Mouse (Mus musculus) right cerebral cortex, postnatal 14 days (tissue): ENCODE measurements around the gene Slc15a3.

Experiments
- DNase-seq: peaks from one replicate; pipeline ENCODE4 v3.0.0; 2022

Gene Slc15a3

DNA sequence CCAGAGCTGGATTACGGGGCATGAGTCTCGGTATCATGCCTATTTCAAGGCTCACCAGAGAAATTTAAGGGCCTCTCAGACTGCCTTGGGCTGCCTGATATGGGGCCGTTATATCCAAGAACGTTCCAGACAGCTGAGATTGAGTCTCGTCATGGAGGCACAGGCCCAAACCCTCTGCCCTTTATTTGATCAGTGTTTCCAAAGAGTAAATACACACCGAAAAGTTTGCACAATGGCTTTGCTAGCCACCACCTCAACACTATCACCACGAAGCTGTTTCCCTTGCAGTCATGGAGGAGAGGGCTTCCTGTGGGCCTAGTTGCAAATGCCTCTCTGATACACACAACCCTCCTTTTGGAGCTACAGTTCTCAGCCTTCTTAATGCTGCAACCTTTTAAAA, 15.5 kb upstream of the Slc15a3 start:
- DNase-seq, result no peak

DNA sequence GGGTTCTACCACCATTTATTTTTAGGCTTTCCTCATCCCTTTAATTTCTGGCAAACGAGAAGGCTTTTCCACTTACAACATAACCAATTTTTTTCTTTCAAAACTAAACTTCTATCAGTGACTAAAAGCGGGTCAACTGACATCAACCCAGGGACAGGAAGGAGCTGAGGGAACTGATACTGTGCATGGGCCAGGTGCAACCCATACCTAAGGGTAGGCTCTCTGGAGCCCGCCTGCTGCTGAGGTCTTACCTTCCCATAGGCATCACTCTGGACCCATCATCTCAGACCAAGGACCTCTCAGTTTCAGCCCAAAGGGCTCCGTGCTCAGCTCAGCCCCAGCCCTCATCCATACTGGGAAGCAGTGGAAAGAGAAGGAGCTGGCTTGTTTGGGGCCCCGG, 11.2 kb upstream of the Slc15a3 start:
- DNase-seq, result no peak

DNA sequence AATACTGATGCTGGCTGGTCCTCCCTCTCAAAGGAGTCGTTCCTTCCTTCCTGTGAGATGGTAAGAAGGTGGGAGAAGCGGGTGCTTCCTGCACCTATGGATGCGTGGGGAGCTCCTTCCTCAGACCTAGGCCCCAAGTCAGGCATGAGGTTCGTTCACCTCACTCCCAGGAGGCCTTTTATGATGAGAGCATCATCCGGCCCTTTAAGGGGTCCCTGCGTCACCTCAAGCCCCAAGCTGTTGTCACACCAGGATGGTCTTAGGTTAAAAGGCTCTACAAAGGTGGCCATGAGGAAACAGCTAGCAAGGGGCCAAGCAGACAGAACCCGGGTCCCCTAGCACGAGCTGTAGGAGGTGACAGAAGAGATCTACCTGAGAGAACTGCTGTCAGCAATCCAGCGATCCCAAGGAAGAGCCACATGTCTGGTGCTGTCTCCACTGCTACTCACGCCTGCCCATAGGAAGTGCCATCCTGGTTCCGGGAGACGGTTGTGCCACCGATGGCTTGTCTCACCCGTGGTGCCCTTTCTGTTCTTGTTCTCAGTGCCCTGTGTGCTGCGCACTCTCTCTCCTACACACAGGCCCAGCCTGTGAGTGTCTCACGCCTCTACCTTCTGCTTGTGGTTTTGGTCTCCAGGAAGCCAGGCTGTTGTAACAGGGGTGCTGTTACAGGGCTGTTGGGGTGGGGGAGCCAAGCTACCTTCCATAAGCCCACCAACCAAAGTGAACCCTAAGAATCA, 9.9 kb upstream of the Slc15a3 start, which contains the start of gene Cd6:
Gene Cd6 (minus strand): TSS at position 623 of the 740 bp plus-strand sequence.
- DNase-seq, result no peak

DNA sequence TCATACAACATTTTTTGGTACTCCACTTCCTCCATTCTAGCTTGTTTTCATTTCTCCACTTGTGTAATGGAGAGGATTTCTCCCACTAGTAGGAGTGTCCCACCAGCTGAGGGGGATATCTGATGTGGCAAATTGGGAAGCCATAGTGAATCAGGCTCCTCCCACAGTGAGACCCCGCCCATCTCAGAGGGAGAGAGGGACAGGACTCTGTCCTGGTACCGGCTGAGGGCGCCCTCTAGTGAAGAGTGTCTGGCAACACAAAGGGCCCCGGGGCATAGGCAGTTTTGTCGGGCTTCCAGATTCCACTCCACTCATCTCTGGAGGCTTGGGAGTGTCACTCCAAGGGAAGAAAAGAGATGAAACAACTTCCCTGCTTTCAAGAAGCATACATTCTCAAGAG, 8.1 kb upstream of the Slc15a3 start:
- DNase-seq, result peak; percentile 54

DNA sequence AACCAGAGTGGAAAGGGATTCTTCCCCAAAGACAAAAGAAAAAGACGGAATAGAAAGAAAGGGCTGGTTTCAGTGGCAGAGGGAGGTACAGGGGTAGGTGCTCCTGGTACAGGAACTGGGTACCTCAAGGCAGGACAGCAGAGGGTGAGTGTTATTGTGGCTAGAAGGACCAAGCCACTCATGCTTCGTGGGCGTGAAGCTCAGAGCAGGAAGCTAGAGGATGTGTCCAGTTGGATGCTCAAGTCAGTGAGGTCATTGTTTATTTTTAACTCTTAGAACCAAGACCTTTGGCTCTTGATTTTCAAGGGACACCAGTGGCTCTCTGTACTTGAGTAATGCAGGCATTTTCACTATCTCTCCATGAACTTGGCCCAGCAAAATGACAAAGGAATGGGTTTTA, 7.5 kb upstream of the Slc15a3 start:
- DNase-seq, result no peak

DNA sequence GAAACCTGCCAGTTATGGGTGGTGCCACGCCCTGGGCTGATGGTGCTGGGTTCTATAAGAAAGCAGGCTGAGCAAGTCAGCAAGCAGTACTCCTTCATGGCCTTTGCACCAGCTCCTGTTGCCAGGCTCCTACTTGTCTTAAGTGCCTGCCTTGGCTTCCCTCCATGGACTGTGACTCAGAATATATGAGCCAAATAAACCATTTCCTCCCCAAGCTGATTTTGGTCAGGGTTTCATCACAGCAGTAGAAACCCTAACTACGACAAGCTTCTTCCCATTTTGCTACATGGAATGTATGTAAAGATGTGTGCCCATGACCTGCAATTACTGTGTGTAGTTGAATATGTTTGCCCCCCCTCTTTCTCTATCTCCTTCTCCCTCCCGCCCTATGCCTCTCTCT, 5.9 kb upstream of the Slc15a3 start:
- DNase-seq, result no peak

DNA sequence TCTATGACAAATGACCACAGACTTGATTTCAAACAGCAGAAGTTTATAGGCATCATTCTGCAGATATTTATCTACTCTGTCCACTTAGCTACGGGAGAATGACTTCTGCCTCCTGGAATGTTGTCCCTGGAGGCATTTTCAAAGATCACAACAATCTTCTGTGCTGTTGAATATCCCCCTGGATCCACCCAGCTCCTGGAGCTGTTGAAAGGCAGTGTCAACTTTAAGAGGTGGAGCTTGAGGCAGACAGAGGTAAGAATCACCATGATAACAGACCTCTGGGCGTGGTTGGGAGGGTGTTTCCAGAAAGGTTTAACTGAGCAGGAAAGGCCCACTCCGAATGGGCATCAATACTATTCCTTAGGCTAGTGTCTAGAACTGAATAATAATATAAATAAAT, 3.9 kb upstream of the Slc15a3 start:
- no peak for DNase-seq

DNA sequence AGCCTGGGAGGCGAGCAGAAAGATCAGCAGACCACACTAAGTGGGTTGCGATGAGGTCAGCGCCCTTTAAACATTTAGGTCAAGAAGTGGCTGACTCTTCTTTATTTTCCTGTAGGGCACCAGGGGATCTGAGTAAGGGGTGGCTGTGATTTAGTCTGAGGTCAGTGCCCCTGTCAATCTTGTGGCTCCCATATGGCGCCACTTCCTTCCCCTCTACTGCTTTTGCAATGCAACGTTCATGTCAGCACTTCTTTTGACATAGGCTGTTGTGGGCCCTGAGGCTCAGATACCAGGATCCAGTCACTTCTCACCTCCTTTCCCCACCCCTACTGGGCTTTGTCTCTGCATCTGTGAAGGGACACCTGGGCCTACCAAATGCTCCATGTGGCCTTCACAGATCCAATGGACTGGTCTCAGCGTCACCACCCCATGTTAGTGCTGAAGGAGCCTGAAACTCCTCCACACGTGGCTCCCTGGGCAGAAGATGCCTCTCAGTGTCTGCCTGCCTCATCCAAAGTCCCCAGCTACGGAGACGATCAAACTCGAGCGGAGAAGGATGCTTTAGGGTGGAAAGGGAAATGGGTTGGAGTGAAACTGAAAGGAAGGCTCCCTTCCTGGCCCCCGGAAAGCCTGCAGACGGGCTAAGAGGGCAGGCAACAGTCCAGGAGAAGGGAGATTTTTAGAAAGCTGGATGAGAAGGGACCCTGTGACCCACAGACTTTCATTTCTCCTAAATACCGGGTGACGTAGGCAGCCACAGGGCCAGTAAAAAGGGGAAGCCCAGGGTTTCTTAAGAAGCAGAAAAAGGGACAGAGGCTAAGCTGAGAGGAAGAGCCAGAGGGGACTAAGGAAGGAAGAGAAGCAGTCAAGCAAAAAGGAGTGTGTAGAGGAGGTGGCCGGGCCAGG, 2.4 kb downstream of the Slc15a3 start:
- no peak for DNase-seq

DNA sequence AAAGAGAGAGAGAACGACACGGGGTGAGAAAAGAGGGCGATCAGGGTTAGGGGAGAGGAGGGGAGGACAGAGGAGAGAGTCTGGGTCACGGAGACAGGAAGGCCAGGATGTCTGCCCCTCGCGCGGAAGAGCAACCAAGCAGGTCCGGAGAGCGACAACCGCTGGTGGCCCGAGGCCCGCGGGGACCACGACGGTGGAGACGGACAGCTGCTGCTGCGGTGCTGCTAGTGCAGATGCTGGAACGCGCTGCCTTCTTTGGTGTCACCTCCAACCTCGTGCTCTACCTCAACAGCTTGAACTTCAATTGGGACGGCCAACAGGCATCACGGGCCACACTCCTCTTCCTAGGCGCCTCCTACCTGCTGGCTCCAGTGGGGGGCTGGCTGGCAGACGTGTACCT, 3.4 kb downstream of the Slc15a3 start:
- no peak for DNase-seq

DNA sequence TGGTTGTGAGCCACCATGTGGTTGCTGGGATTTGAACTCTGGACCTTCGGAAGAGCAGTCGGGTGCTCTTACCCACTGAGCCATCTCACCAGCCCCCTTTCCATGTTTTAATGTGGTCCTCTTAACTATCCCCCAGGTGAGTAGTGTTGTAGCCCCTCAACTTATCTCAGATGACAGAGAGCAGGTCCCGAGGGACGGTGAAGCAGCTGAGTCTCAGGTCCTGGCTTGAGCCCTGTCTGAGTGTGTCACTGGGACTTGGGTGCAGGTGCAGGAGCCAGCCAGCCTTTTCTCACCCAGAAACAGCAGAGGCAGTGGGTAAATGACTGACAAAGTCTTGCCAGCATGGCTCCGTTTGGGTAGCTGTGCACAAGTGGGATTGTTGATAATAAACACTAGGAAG, 4.7 kb downstream of the Slc15a3 start:
- no peak for DNase-seq

DNA sequence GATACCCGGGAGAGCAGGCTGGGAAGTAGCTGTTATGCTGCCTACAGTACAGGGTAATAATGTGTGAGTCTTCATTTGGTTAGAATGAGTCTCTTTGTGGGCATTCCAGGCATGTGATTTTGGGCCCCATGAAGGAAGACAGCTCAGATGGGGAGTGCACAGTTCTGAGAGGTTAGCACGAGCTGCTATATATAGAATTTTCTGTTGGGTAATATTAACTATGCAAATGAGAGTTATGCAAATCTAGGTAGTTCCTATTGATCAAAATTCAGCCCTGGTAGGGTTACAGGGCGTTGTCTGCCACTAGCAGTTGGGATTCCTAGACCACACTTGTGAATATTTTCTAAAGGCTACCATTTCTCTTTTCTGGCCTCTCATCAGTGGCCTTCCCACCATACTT, 5.9 kb downstream of the Slc15a3 start:
- DNase-seq, result no peak

DNA sequence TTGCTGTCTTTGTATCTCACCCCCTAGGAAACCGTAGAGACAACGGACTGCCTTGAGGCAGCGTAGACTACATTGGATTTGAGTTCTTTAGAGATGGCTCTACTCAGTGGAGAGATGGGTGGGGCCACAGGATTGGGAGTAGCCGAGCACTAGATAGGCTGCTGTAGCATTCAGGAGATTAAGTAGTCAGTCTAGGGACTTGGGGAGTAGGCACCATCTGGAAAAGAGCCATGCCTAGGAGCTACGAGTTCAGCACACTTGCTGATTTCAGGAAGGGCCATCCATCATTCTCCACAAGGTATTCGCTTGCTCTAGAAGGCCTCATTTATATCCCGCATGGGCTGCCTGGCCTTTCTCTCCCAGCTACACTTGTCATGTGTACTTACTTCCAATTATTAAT, 6.6 kb downstream of the Slc15a3 start:
- no peak for DNase-seq

DNA sequence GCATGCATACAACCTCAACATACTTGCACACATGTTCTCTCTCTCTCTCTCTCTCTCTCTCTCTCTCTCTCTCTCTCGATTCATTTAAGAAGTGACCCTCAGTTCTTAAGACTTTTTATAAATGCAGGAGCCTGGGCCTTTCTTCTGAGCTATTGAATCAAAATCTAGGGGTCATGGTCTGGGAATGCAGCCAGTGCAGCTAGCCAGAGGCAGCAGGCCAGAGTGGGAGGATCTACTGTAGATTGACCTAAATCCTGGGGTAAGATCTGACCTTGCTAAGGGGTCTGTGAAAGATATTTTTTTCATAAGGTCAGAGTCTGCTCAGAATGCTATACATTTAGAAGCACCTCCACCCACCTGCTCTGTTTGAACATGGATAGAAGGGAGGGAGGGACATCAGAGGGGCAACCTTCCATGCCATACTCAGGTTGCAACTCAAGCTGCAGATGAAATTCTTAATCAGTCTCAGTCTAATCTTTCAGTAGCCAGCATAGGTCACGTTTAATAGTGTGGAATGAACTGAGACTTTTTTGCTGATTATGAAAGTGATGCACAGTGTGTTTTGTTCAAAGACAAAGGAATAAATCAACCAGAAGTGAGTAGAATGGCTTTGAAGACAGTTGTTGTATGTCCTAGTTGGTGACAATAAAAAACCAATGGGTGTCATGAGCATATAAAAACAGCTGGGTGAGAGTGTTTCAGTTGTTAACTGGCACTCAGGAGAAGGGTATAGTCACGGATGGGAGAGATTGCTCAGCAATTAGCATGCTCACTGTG, 8.0 kb downstream of the Slc15a3 start:
- no peak for DNase-seq

DNA sequence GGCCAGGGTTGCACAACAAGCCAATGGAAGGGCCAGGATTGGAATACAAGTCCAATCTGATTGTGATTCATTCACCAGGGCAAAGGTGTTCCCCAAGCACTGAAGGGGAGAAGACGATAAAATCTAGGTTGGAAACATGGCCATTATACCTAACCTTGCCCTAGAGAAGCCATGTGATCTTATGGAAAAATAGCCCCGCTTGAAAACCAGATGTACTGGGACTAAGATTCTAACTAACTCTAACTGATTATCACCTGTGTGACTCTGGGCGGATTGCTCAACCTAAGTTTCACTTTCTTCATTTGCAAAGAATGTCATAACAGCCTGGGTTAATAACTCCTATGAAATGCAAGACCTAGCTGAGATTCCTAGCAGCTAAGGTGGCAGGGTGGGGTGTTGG, 15.9 kb downstream of the Slc15a3 start:
- no peak for DNase-seq

DNA sequence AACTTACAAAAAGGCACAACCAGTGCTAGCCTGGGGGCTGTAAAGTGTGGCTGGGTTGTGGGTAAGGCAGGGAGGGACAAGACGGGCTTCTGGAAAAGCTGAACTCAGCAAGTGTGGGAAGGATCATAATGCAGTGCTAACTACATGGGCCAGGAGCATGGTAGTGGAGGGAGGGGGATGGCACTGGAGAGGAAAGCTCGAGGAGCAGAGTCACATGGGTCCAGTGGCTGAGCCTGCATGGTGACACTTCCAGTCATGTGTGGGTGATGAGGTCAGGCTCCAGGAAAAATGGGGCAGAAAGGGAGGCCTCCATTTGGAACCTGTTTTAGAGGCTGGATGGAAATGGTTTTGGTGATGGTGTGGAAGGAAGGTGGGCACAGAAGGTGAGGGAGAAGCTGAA, 17.0 kb downstream of the Slc15a3 start:
- DNase-seq, result no peak

DNA sequence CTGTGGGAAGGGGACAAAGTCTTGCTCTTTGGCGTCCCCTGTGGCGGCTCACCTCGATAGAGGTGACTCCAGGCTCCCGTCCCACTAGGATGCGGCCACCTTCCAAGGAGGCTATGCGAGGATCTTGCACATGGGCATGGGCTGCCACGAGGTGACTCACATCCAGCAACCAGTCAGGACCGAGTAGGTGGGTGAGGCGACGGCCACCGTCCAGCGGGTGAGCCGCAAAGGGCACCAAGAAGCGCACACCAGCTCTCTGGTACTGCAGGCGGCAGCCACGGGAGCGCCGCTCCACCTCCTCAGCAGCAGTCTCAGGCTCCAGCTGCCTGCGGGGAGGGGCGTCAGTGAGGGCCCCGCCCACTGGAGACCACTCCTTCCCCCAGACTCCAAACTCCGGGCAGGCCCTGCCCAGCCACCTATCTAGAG, 20.6 kb downstream of the Slc15a3 start:
- DNase-seq, result no peak

DNA sequence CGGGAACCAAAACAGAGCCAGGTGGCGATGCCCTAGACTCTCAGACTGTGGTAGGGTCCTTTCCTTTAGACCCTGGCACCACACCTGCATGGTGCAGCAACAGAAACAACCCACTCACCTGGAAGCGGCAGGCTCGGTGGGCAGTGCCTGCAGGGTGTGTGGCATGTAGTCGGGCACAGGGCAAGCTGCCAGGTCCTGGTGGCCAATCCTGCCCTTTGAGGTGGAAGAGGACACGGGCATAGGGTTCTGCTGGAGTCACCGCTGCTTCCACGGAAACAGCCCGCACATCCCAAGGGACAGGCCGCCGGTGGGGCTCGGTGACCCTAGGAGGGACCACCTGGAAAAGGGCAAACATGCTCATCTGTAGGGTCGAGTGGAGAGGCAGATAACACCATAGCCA, 26.8 kb downstream of the Slc15a3 start:
- DNase-seq, result no peak

DNA sequence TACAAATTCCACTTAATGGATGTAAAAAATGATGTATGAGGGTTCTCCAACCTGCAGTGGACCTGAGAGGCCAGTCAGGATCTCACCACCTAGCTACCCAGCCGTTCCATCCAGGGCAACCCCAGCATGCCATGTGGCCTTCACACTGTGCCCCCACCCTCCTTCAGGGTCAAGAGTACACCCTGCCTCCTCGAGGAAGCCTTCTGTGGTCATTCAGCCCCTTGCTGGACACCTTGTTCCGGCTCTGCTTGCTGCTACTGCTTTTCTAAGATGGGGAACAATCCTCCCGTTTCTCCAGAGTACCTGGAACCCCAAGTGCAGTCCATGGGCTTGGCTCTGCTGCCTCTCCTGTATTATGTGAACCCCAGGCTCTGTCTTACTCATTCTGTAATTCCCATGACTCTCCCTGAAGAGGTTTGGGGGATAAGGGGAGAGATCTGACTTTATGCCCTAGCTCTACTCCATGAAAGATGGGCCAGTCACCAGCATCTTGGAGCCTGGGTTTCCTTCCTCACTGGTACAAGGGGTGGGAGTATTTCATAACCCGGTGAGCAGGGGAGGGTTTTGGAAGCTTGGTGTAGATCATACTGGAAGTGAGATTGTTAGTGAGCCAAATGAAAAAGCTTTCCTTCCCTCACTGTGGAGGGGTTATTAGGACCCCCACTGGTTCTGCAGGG, 28.6 kb downstream of the Slc15a3 start:
- no peak for DNase-seq

DNA sequence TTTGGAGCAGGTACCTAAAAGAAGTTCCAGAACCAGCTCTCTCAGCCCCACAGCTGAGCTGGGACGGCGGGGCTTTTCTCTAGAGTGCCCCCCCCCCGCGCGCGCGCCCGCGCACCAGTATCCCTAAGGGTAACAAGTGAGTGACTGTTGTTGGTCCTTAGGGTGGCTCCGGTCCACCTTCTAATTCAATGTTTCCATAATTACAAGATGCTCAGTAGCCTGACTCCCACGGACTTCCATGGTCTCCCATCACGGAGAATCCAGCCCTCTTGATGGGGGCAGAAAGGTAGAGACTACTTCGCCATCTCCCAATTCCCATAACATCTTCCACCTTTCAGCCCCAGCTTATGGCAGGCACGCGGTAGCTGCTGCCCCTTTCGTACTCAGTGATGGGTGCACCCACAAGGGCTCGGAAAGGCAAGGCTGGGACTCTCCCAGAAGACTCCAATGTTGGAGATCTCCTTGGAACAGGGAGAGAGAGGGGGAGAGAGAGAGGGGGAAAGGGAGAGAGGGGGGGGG, 29.2 kb downstream of the Slc15a3 start:
- DNase-seq, result no peak

DNA sequence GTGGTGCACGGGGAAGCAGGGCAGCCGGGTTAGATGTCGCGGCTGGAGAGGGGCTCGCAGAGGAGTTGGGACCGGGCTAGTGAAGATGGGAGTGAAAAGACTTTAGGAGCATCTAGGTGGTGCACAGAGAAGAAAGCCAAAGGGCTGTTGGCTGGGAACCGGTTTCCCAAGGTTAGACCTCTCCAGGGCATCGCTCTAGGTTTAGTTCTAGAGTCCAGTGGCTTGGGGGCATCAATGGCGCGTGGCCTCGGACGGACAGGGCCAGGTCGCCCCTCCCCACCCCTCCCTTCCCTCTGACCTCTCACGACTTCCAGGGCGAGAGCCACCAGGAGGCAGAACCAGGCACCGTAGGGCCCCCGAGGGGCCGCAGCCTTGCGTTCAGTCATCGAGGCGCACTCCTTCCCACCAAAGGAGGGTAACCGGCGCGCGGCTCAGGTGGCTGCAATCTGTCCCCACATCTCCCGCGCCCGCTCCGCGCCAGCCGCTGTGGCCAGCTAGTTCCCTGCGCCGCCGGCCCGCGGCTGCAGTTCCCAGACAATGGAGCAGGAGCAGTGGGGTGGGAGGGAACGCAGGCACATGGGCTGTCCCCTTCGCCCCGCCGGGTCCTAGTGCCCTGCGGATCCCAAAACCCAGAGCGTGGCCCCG, 29.8 kb downstream of the Slc15a3 start:
- DNase-seq, result peak; percentile 81

DNA sequence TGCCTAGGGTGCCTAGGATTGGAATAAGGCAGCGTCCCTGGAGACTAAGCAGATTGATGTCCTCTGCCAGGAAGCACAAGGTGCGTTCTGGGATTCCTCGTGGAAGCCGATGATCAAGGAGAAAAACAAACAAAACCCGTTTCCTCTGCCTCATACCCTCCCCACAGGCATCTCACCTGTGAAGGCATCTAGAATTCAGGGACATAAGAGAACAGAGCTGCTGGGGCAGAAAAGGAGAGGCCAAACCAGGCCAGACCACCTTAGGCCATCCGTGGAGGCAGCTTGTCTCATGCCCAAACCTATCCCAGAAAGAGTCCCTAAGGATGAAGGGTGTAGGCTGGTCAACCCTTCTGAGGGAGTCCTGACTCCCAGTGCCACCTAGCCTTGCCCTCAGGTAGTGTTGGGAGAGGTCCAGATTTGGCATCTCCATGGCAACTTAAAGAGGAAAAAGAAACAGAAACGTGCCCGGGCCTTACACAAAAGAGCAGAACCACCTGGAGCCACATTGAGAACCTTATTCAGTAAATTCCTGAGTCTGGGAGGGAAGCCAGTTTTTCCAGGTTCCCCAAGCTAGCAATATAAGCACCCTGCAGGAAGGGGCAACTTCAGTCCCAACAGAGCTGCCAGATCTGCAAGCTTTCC, 30.5 kb downstream of the Slc15a3 start, which contains the start of gene Tmem132a:
Gene Tmem132a (minus strand): TSS at position 55 of the 642 bp plus-strand sequence.
- no peak for DNase-seq
